Mouse (Mus musculus) forebrain, embryonic 14.5 days (tissue): ENCODE measurements around the gene Rad54l. TPM values are rescaled to one million over a fixed set of nuclear protein-coding genes. Genes with fewer than 3 reads are reported as not detected.

ENCODE experiments used
- ATAC-seq: fragments of 200-750 bp; cut with Nextera tagmentation; 2 replicates; pipeline ENCODE4 v1.8.0; 2017; ENCODE audit warnings: mild to moderate bottlenecking, moderate library complexity
- DNase-seq: peaks from one replicate; pipeline ENCODE4 v3.0.0-alpha.2; 2015; ENCODE audit warnings: low spot score
- H3K27ac ChIP-seq: fragments of 300-500 bp; sonication (generic); 2 replicates; pipeline ENCODE4 v1.5.1; 2014; ENCODE audit warnings: low read depth, mild to moderate bottlenecking, control low read depth, low read length, moderate library complexity
- H3K27me3 ChIP-seq: fragments of 300-500 bp; sonication (generic); replicated peaks from 2 replicates; pipeline ENCODE4 v1.6.1; 2014; ENCODE audit warnings: low read length, control low read depth, mixed read lengths; ENCODE audit not compliant: control insufficient read depth, insufficient read depth
- H3K36me3 ChIP-seq: fragments of 300-500 bp; sonication (generic); 2 replicates; pipeline ENCODE4 v1.6.1; 2014; ENCODE audit warnings: low read length, control low read depth; ENCODE audit not compliant: control insufficient read depth, insufficient read depth
- H3K4me1 ChIP-seq: fragments of 300-500 bp; sonication (generic); 2 replicates; pipeline ENCODE4 v1.6.1; 2014; ENCODE audit warnings: antibody characterized with exemption, low read length, control low read depth; ENCODE audit not compliant: control insufficient read depth, insufficient read depth
- H3K4me2 ChIP-seq: fragments of 300-500 bp; sonication (generic); 2 replicates; pipeline ENCODE4 v1.6.1; 2014; ENCODE audit warnings: mild to moderate bottlenecking, control low read depth, low read length
- H3K4me3 ChIP-seq: fragments of 300-500 bp; sonication (generic); 2 replicates; pipeline ENCODE4 v1.5.1; 2014; ENCODE audit warnings: low read depth, low read length, control low read depth
- H3K9ac ChIP-seq: fragments of 300-500 bp; sonication (generic); 2 replicates; pipeline ENCODE4 v1.6.1; 2014; ENCODE audit warnings: mild to moderate bottlenecking, low read length, control low read depth, moderate library complexity
- H3K9me3 ChIP-seq: fragments of 300-500 bp; sonication (generic); replicated peaks from 2 replicates; pipeline ENCODE4 v1.6.1; 2016; ENCODE audit warnings: low read length, control low read depth, mixed read lengths; ENCODE audit not compliant: control insufficient read depth
- WGBS: fragments of 180-500 bp; shearing (Covaris S2); extraction: QIAGEN DNeasy Blood & Tissue Kit; methylation state at CpG from one replicate; pipeline ENCODE4 v1.1.7; 2014; 5-methylcytosine and 5-hydroxymethylcytosine counted together
- polyA plus RNA-seq: library from polyadenylated mRNA; unstranded; fragments of >200 nt; fragmentation: Nextera tagmentation; extraction: Ambion mirVana; gene quantifications from 2 replicates; pipeline ENCODE4 v1.2.1, GENCODE M21; 2014

Gene Rad54l
- polyA plus RNA-seq, 1 experiment from 2014 or later = 18.2 TPM

DNA sequence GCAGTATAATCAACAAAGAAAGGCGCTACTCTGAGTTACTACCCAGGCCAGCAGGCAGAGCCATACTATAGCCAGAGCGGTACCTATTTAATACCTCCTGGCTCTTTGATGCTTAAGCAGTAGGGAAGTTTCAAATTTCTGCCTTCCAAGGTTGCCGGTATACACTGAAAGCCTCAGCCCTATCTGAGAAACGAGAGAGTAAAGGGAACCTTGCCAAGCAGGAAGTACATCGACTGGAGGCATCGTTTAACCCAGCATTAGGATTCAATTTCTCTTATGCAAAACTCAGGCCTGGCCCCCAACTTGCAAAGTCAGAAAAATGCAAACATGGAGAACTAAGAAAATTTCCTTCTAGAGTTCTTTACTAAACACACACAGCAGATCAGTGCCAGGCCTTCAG, 53.4 kb downstream of the Rad54l start:
- no peak overlapping the region for H3K9ac ChIP-seq
- 89% methylated on average over 6 of the region's 6 CpGs for WGBS
- no peaks in the 10 kb centered on the region for H3K27me3 ChIP-seq
- H3K4me2 ChIP-seq = no peak overlapping the region
- H3K9me3 ChIP-seq = no peaks in the 10 kb centered on the region
- no peak for ATAC-seq
- no peak for DNase-seq
- H3K27ac ChIP-seq = no peak overlapping the region
- H3K36me3 ChIP-seq = peaks cover 48% of the 10 kb centered on the region
- H3K4me1 ChIP-seq = peaks cover 15% of the 10 kb centered on the region; the same call in 1 of the 2 replicates
- H3K4me3 ChIP-seq = no peak overlapping the region

GRCm38 (mm10) chr4:116063855-116064254, 59.6 kb downstream of the Rad54l start:
- no peaks in the 10 kb centered on the region for H3K27me3 ChIP-seq
- H3K4me1 ChIP-seq = no peaks in the 10 kb centered on the region
- 59% methylated on average over 1 of the region's 1 CpGs for WGBS
- ATAC-seq (no peak), DNase-seq (no peak)
- H3K4me2 ChIP-seq = no peak overlapping the region
- H3K9ac ChIP-seq = no peak overlapping the region
- H3K9me3 ChIP-seq = no peaks in the 10 kb centered on the region
- no peak overlapping the region for H3K27ac ChIP-seq
- H3K36me3 ChIP-seq = peaks cover 31% of the 10 kb centered on the region
- H3K4me3 ChIP-seq = no peak overlapping the region

DNA sequence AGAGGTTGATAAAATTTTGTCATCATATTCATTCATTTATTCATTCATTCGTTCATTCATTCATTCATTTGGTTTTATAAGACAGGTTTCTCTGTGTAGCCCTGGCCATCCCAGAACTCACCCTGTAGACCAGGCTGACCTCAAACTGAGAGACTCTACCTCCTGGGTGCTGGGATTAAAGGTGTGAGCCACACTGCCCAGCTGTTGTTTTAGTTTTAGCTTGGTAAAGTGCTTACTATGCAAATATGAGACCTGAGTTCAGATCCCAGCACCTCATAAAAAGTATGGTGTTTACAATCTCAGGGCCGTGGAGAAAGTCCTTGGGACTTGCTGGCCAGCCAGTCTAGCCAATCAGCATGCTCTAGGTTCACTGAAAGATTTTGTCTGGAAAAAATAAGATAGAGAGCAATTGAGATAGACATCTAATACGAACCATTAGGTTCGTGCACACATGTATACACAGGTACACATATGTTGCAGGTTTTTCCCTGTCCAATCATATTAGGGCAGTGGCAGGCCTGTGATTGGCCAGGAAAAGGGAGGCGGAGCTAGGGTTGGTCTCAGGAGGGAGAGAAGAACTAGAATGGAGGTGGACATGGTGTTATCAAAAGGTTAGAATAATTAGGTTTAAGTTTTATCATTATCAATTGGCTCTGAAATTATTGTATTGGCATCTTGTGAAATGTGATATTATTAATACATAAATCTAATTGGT, 64.3 kb downstream of the Rad54l start:
- no peak overlapping the region for H3K4me3 ChIP-seq
- H3K36me3 ChIP-seq = no peaks in the 10 kb centered on the region
- no peak overlapping the region for H3K9ac ChIP-seq
- H3K4me2 ChIP-seq = no peak overlapping the region
- ATAC-seq = no peak
- no peak for DNase-seq
- 0 out of 2 replicates have a peak, but pooled peaks cover 3% of the 10 kb centered on the region for H3K4me1 ChIP-seq
- WGBS = 82% methylated on average over 5 of the region's 5 CpGs
- no peaks in the 10 kb centered on the region for H3K9me3 ChIP-seq
- H3K27ac ChIP-seq = no peak overlapping the region
- H3K27me3 ChIP-seq = no peaks in the 10 kb centered on the region

DNA sequence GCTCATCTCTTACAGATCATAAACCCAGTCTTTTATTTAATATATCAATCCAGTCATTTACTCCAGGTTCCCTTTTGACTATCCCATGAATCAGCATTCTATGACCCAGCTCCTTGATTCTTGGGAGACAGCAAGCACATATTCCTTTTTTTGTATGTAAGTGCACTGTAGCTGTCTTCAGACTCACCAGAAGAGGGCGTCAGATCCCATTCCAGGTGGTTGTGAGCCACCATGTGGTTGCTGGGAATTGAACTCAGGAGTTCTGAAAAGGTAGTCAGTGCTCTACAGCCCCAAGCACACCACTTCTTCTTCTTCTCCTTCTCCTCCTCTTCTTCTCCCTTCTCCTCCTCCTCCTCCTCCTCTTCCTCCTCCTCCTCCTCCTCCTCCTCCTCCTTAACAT, 65.9 kb downstream of the Rad54l start:
- ATAC-seq (no peak), DNase-seq (no peak)

DNA sequence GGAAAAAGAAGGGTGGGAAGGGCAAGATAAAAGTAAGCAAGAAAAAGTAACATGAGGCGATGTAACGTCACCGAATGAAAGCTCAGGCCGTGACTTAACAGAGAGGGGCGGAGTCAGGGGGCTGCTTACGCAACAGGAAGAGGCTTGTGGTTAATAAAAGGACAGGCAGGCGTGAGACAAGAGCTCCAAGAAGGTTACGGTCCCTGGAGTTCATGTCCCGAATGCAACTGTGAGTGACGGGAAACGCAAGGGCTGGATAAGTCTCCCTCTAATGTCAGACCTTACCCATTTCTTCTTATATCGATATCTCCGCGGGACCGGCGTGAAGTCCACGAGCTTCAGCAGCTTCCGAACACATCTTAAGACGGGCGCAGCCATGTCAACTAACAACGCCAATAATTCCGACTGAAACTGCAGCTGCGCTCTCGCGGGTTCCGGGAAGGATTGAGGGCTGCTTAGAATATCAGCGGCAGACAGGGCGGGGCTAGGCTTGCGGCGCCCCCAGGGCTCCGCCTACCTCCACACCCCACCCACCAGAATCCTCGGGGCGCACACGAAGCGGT, 70.0 kb downstream of the Rad54l start, which contains the start of gene Nsun4:
TSS of gene Nsun4 (minus strand) at position 478 of the 563 bp plus-strand sequence.
- Histone ChIP-seq H3K4me1 (peaks cover 7% of the 10 kb centered on the region; the same call in 1 of the 2 replicates), H3K4me3 (peak within 1 kb of the TSS; percentile 55), H3K4me2 (peak within 1 kb of the TSS; percentile 67), H3K27ac (peak within 1 kb of the TSS; percentile 87), H3K27me3 (no peaks in the 10 kb centered on the region), H3K9me3 (no peaks in the 10 kb centered on the region), H3K36me3 (no peaks in the 10 kb centered on the region), H3K9ac (peak within 1 kb of the TSS; percentile 68)
- ATAC-seq (peak; percentile 99), DNase-seq (peak; percentile 96)
- under 1% methylated on average over 35 of the region's 35 CpGs for WGBS

More for the DNA sequence above, 65.9 kb downstream of the Rad54l start:
- H3K4me3 ChIP-seq = no peak overlapping the region
- peaks cover 7% of the 10 kb centered on the region; the same call in 1 of the 2 replicates for H3K4me1 ChIP-seq
- no peak overlapping the region for H3K4me2 ChIP-seq
- no peak overlapping the region for H3K9ac ChIP-seq
- H3K27ac ChIP-seq = no peak overlapping the region
- WGBS = 4% methylated on average over 1 of the region's 1 CpGs
- H3K9me3 ChIP-seq = no peaks in the 10 kb centered on the region
- no peaks in the 10 kb centered on the region for H3K27me3 ChIP-seq
- no peaks in the 10 kb centered on the region for H3K36me3 ChIP-seq

DNA sequence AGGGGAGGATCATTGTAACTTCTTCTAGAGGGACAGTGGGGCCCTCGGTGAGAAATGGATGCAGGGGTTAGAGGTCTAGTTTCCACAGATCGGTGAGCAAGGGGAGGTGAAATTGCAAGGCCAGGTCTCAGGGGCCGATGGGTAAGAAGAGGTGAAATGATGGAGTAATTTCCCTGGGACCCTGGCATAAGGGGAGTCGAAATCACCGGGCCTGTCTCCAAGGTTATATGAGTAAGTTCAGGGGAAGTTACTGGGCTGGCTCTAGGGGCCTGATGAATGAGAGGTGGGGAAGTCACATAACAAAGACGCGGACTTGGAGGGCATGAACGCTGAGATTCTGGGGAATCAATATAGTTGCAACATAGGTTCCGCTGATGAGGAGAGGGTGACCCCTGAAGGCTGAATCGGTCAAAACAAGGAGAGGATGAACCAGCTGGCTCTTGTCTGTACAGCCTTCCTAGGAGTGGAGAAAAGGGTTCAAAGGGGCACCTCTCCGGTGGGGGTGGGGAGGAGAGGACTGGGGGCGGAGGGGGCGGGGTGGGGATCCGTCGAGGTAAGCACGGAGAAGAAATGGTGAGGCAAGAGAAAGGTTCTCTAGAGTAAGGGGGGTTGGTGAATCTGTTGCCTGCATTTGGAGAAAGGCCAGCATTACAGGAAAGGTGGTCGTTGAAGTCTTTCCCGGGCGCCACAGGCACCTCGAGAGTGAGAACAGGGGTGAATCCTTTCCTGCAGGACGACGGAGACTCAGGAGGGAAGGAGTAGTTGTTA, 70.8 kb downstream of the Rad54l start:
- peaks cover 3% of the 10 kb centered on the region; the same call in 1 of the 2 replicates for H3K36me3 ChIP-seq
- H3K9ac ChIP-seq = peak overlapping the region; percentile 68
- H3K4me2 ChIP-seq = peak overlapping the region; percentile 67
- 12% methylated on average over 21 of the region's 22 CpGs for WGBS
- peak; percentile 18 for ATAC-seq
- H3K27me3 ChIP-seq = no peaks in the 10 kb centered on the region
- H3K9me3 ChIP-seq = no peaks in the 10 kb centered on the region
- H3K27ac ChIP-seq = peak overlapping the region; percentile 87; the same call in 1 of the 2 replicates
- peak overlapping the region; percentile 55 for H3K4me3 ChIP-seq
- peaks cover 7% of the 10 kb centered on the region; the same call in 1 of the 2 replicates for H3K4me1 ChIP-seq
- peak; percentile 45 for DNase-seq

DNA sequence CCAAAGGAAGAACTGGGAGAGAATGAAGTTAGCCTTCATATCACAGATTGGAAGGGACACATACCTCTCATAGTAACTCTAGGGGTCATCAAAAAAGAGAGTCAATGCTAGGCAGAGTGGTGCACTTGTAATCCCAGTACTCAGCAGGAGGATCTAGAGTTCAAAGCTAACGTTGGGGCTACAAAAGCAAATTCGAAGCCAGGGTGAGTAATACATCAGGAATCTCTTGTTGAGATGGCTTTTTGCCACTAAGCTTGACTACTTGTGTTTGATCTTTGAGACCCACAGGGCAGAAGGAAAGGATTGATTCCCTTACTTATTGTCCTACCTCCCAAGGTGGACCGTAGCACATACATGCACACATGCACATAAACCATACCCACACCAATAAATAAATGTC, 74.3 kb downstream of the Rad54l start:
- Histone ChIP-seq H3K4me3 (no peak overlapping the region), H3K36me3 (peaks cover 6% of the 10 kb centered on the region; the same call in 1 of the 2 replicates), H3K4me2 (no peak overlapping the region), H3K9me3 (no peaks in the 10 kb centered on the region), H3K9ac (no peak overlapping the region), H3K4me1 (peaks cover 5% of the 10 kb centered on the region; the same call in 1 of the 2 replicates), H3K27me3 (no peaks in the 10 kb centered on the region), H3K27ac (no peak overlapping the region)
- DNase-seq (no peak), ATAC-seq (no peak)
- 84% methylated on average over 3 of the region's 3 CpGs for WGBS

DNA sequence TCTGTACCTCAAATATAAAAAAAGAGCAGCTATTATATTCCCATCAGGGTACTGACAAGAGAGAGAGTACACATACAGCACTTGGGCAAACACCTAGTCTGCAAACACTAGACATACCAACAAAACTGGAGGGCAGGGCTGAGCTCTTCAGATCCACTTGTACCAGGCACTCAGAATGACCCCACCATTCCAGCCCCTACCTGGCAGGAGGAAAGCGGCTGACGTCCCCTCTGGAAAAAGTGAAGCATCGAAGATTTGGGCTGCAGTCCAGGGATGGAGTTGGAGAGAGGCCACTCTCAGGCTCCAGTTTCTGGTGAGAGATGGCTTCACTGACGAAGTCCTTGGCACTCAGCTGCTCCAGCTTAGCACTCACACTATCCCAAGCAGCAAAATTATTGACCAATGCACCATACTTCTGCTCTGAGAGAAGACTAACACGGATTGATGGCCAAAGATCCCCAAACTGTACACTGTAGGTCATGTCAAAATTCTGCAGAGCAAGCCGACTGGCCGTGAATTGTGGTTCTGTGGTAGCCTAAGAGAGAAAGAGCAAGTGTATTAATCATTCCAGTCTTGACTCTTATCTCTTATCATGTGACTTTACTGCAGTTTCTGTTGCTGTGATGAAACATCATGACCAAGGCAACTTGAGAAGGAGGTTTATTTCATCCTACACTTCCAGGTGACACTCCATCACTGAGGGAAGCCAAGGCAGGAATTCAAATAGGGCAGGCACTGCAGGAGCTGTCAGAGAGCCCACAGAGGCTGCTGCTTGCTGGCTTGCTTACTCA, 75.2 kb downstream of the Rad54l start:
- no peak overlapping the region for H3K4me3 ChIP-seq
- peaks cover 6% of the 10 kb centered on the region; the same call in 1 of the 2 replicates for H3K36me3 ChIP-seq
- DNase-seq (no peak), ATAC-seq (no peak)
- H3K4me2 ChIP-seq = no peak overlapping the region
- 79% methylated on average over 7 of the region's 7 CpGs for WGBS
- no peak overlapping the region for H3K27ac ChIP-seq
- no peak overlapping the region for H3K9ac ChIP-seq
- H3K9me3 ChIP-seq = no peaks in the 10 kb centered on the region
- no peaks in the 10 kb centered on the region for H3K27me3 ChIP-seq
- peaks cover 2% of the 10 kb centered on the region; the same call in 1 of the 2 replicates for H3K4me1 ChIP-seq
